In genomic region chr3:66129689-66130088, GRCm38 (mm10) we compare ENCODE assay signal across 20 mouse cellular contexts.
DNase-seq lines count a peak whose midpoint lies in the region; ATAC-seq and TF ChIP-seq lines count a peak whose summit lies in the region.
"Had no signal": no experiment of that assay in that cellular context is flagged by ENCODE, and none has a peak within 500 bp of the region (broad histone marks: within the 10 kb centered on the region; RNA-seq: fewer than 3 reads in every experiment).

No protein-coding gene starts in this region.

- peak; percentile 42; the same call in 1 of the 2 replicates for TF ChIP-seq EP300 in CH12.LX (IDR thresholded peaks at IDR 0.05; ENCODE audit: low read length)

- no peaks in the 10 kb centered on the region for H3K36me3 ChIP-seq in CH12.LX (replicated peaks in 1 of 2; ENCODE audit: control insufficient read depth in 1 of 2, insufficient read depth in 1 of 2, low read length in 1 of 2)
- H3K36me3 ChIP-seq: embryonic facial prominence, embryonic 12.5 days; forebrain, embryonic 15.5 days; heart, embryonic 13.5 days; hindbrain, embryonic 12.5 days had no signal

- no peaks in the 10 kb centered on the region for H3K27me3 ChIP-seq in CH12.LX (replicated peaks)
- H3K27me3 ChIP-seq: embryonic facial prominence, embryonic 12.5 days; forebrain, embryonic 15.5 days; heart, embryonic 13.5 days; hindbrain, embryonic 12.5 days had no signal

- H3K27ac ChIP-seq in CH12.LX (ENCODE audit: insufficient read depth, low read depth), result no peak overlapping the region
- H3K27ac ChIP-seq: embryonic facial prominence, embryonic 12.5 days; forebrain, embryonic 15.5 days; heart, embryonic 13.5 days; hindbrain, embryonic 12.5 days had no signal

- peak; percentile 88 for ATAC-seq in common myeloid progenitor, adult 5-6 weeks (replicated peaks; ENCODE audit: low read depth, poor library complexity, severe bottlenecking)
- ATAC-seq in megakaryocyte, adult 5-6 weeks (ENCODE audit: poor library complexity, severe bottlenecking), result peak; percentile 54
- ATAC-seq: forebrain, embryonic 15.5 days; hindbrain, embryonic 16.5 days; inflammation-experienced regulatory T-cells, adult 6 months had no signal

- peak; percentile 64 for DNase-seq in CH12.LX (ENCODE audit: extremely low read depth)
- no peak for DNase-seq in adrenal gland, postnatal 10 days
- DNase-seq in right cerebral cortex, postnatal 14 days, result no peak
- no peak for DNase-seq in gastrocnemius, postnatal 10 days
- DNase-seq in adrenal gland, postnatal 25 days, result no peak
- DNase-seq: adrenal gland, postnatal 14 days; cerebellum, adult 2 months; cerebellum, postnatal 10 days; embryo, embryonic 11 days; gastrocnemius, postnatal 14 days; heart, adult 11 months; heart, postnatal 36 days had no signal

- TF ChIP-seq CTCF in CH12.LX (conservative IDR thresholded peaks at IDR 0.05 in 1 of 2, IDR thresholded peaks at IDR 0.05 in 1 of 2; ENCODE audit: low read depth in 2 of 2, low read length in 2 of 2), result no peak

- TF ChIP-seq POLR2A in CH12.LX (IDR thresholded peaks at IDR 0.05; ENCODE audit: low read depth, low read length), result no peak

- H3K4me1 ChIP-seq in CH12.LX (ENCODE audit: control insufficient read depth in 1 of 2, insufficient read depth in 2 of 2), result peaks cover 7 to 23% of the 10 kb centered on the region in 2 experiments
- H3K4me1 ChIP-seq: forebrain, embryonic 15.5 days; hindbrain, embryonic 12.5 days had no signal

- H3K9ac ChIP-seq in CH12.LX (ENCODE audit: insufficient read depth, low read depth), result no peak overlapping the region
- H3K9ac ChIP-seq: embryonic facial prominence, embryonic 12.5 days; forebrain, embryonic 15.5 days; heart, embryonic 13.5 days; hindbrain, embryonic 12.5 days had no signal

- peak overlapping the region; percentile 61 for H3K4me2 ChIP-seq in CH12.LX (ENCODE audit: insufficient read depth, low read depth, poor library complexity, severe bottlenecking)
- H3K4me2 ChIP-seq: embryonic facial prominence, embryonic 12.5 days; forebrain, embryonic 15.5 days; heart, embryonic 13.5 days; hindbrain, embryonic 12.5 days had no signal

- in situ Hi-C loops in CH12.LX (cut with MboI; ENCODE audit: low pct_ligation_motif_present, low pct_unique_long_range_greater_than_20kb, low sequenced_read_pairs), result no loop called here

- H3K79me2 ChIP-seq in CH12.LX (replicated peaks; ENCODE audit: control insufficient read depth, extremely low read depth, insufficient read depth, poor library complexity, severe bottlenecking), result no peaks in the 10 kb centered on the region

- no peak for TF ChIP-seq RAD21 in CH12.LX (IDR thresholded peaks at IDR 0.05; ENCODE audit: low read depth, low read length)

- H3K9me3 ChIP-seq in CH12.LX (replicated peaks; ENCODE audit: low read length), result no peaks in the 10 kb centered on the region
- H3K9me3 ChIP-seq: embryonic facial prominence, embryonic 12.5 days; forebrain, embryonic 15.5 days; heart, embryonic 13.5 days; hindbrain, embryonic 12.5 days had no signal

- dilution Hi-C loops in CH12.LX (cut with MboI; ENCODE audit: extremely low pct_ligation_motif_present, extremely low pct_unique_long_range_greater_than_20kb, low sequenced_read_pairs), result no loop called here

- H3K4me3 ChIP-seq in CH12.LX (replicated peaks in 1 of 3; ENCODE audit: low read depth in 2 of 3, low read length in 2 of 3, poor library complexity in 1 of 3), result no peak overlapping the region
- H3K4me3 ChIP-seq: embryonic facial prominence, embryonic 12.5 days; forebrain, embryonic 15.5 days; heart, embryonic 13.5 days; hindbrain, embryonic 12.5 days had no signal

TF ChIP-seq in CH12.LX, 34 proteins besides CTCF, POLR2A, EP300 and RAD21:
- TF ChIP-seq MAFK (IDR thresholded peaks at IDR 0.05; ENCODE audit: insufficient replicate concordance, low read length) (no peak), UBTF (IDR thresholded peaks at IDR 0.05; ENCODE audit: low read depth, low read length) (no peak), MAX (IDR thresholded peaks at IDR 0.05; ENCODE audit: low read length) (peak; percentile 50; the same call in 1 of the 2 replicates), CHD2 (IDR thresholded peaks at IDR 0.05; ENCODE audit: low read length) (no peak), ZKSCAN1 (IDR thresholded peaks at IDR 0.05; ENCODE audit: borderline replicate concordance, low read depth, low read length) (no peak), TCF12 (IDR thresholded peaks at IDR 0.05; ENCODE audit: low read depth, low read length) (0 out of 2 replicates have a peak, but pooled peaks have one; percentile 20), ETS1 (conservative IDR thresholded peaks at IDR 0.05; ENCODE audit: low read depth, low read length) (no peak), TBP (conservative IDR thresholded peaks at IDR 0.05; ENCODE audit: low read depth, low read length) (no peak), POLR2AphosphoS2 (IDR thresholded peaks at IDR 0.05; ENCODE audit: low read depth, low read length) (no peak), KAT2A (IDR thresholded peaks at IDR 0.05; ENCODE audit: insufficient replicate concordance, low read length) (no peak), JUND (conservative IDR thresholded peaks at IDR 0.05; ENCODE audit: low read depth, low read length) (no peak), RCOR1 (conservative IDR thresholded peaks at IDR 0.05; ENCODE audit: low read depth, low read length) (no peak), SIN3A (IDR thresholded peaks at IDR 0.05; ENCODE audit: low read length) (no peak), E2F4 (IDR thresholded peaks at IDR 0.05; ENCODE audit: insufficient replicate concordance, low read depth, low read length) (no peak), IRF4 (IDR thresholded peaks at IDR 0.05; ENCODE audit: low read depth, low read length) (peak; percentile 57; the same call in 1 of the 2 replicates), ZC3H11A (IDR thresholded peaks at IDR 0.05; ENCODE audit: low read depth, low read length) (no peak), ZMIZ1 (IDR thresholded peaks at IDR 0.05; ENCODE audit: low read depth, low read length) (no peak), MYC (IDR thresholded peaks at IDR 0.05; ENCODE audit: low read depth, low read length) (no peak), GABPA (IDR thresholded peaks at IDR 0.05; ENCODE audit: insufficient replicate concordance, low read depth, low read length) (no peak), MAZ (IDR thresholded peaks at IDR 0.05; ENCODE audit: low read depth, low read length) (no peak), NELFE (IDR thresholded peaks at IDR 0.05; ENCODE audit: low read depth, low read length) (no peak), JUN (IDR thresholded peaks at IDR 0.05; ENCODE audit: insufficient read depth, low read depth, low read length) (no peak), BHLHE40 (IDR thresholded peaks at IDR 0.05; ENCODE audit: low read depth, low read length) (peak; percentile 85), PAX5 (IDR thresholded peaks at IDR 0.05; ENCODE audit: low read length) (no peak), MEF2A (IDR thresholded peaks at IDR 0.05; ENCODE audit: borderline replicate concordance, low read depth, low read length) (no peak), USF2 (conservative IDR thresholded peaks at IDR 0.05; ENCODE audit: low read depth, low read length) (no peak), USF1 (IDR thresholded peaks at IDR 0.05; ENCODE audit: low read depth, low read length) (no peak), ELF1 (IDR thresholded peaks at IDR 0.05; ENCODE audit: low read depth, low read length) (peak; percentile 26; the same call in 1 of the 2 replicates), HCFC1 (IDR thresholded peaks at IDR 0.05; ENCODE audit: low read depth, low read length) (no peak), SMC3 (IDR thresholded peaks at IDR 0.05; ENCODE audit: low read depth, low read length) (no peak), NRF1 (IDR thresholded peaks at IDR 0.05; ENCODE audit: low read depth, low read length) (no peak)
